Mouse (Mus musculus): ENCODE measurements around the gene C2cd2.

C2cd2 gene

GRCm38 (mm10) chr16:97815269-97815668, 147.1 kb downstream of the C2cd2 start:
- DNase-seq (ENCODE audit: low read depth, low spot score) = no peak

GRCm38 (mm10) chr16:97814060-97814459, 148.3 kb downstream of the C2cd2 start:
- DNase-seq (ENCODE audit: low read depth, low spot score) = no peak

- no peak for DNase-seq (ENCODE audit: low read depth, low spot score)
Observed at GRCm38 (mm10) chr16:97808881-97809280, 153.5 kb downstream of the C2cd2 start.

- DNase-seq (ENCODE audit: low read depth, low spot score) = no peak
Observed at GRCm38 (mm10) chr16:97805646-97806045, 156.8 kb downstream of the C2cd2 start.

Measured in forelimb bud, embryonic 11.5 days (tissue).